Mouse (Mus musculus) C2C12 (cell line): ENCODE results near the gene Jmjd7.

ENCODE experiments used
- CTCF ChIP-seq: IDR thresholded peaks from one replicate; pipeline ENCODE4 v1.5.1; 2011; ENCODE audit not compliant: control insufficient read depth, insufficient read depth, insufficient read length
- FOSL1 ChIP-seq: IDR thresholded peaks from one replicate; pipeline ENCODE4 v1.8.0; 2011; ENCODE audit warnings: mild to moderate bottlenecking, low read length; ENCODE audit not compliant: poor library complexity, insufficient read depth, severe bottlenecking
- MYOD1 ChIP-seq: IDR thresholded peaks from one replicate; pipeline ENCODE4 v1.6.1; 2011; ENCODE audit warnings: low read depth; ENCODE audit not compliant: control insufficient read depth, insufficient read length

- TF ChIP-seq FOSL1 = no peak
- TF ChIP-seq CTCF = no peak
- TF ChIP-seq MYOD1 = no peak
Measured at GRCm38 (mm10) chr2:120076076-120076705, 48.9 kb downstream of the Jmjd7 start.
